In the genomic region with DNA sequence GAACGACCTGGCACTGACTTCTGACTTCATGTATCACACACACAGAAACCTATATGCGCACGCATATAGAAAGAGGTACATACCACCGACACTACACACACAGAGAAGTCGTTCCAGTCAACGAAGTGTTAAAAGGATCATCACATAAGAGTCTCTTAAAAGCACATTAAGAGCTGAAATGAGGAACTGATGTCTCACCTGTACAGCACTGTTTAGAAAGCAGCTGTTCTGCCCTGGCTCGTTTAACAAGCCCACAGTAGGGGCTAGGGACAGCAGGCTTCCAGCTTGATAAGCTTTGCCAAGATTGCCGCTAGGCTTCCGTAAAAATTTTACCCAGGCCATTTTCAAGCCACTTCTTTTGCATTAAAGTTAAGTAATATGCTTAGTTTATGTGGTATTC, we compare ENCODE assay signal across 47 mouse cellular contexts. TPM values are rescaled to one million over a fixed set of nuclear protein-coding genes. Genes with fewer than 3 reads are reported as not detected.
"Had no signal": no experiment of that assay in that cellular context is flagged by ENCODE, and none has a peak within 500 bp of the region (broad histone marks: within the 10 kb centered on the region; RNA-seq: fewer than 3 reads in every experiment).

No protein-coding gene starts in this region.

- H3K9me3 ChIP-seq: limb, embryonic 10.5 days; limb, embryonic 12.5 days; limb, embryonic 13.5 days; limb, embryonic 15.5 days; liver, embryonic 12.5 days; liver, embryonic 13.5 days; liver, embryonic 15.5 days; lung, embryonic 15.5 days; megakaryocyte, embryonic 14.5 days; midbrain, embryonic 10.5 days; midbrain, embryonic 12.5 days; midbrain, embryonic 15.5 days; neural tube, embryonic 12.5 days had no signal

- H3K4me1 ChIP-seq: limb, embryonic 15.5 days; liver, embryonic 12.5 days; liver, embryonic 13.5 days; liver, embryonic 15.5 days; lung, embryonic 15.5 days; megakaryocyte, embryonic 14.5 days; midbrain, embryonic 10.5 days; midbrain, embryonic 12.5 days; midbrain, embryonic 15.5 days; neural tube, embryonic 12.5 days had no signal

- H3K27me3 ChIP-seq: limb, embryonic 12.5 days; limb, embryonic 13.5 days; limb, embryonic 15.5 days; liver, embryonic 12.5 days; liver, embryonic 13.5 days; liver, embryonic 15.5 days; lung, embryonic 15.5 days; megakaryocyte, embryonic 14.5 days; midbrain, embryonic 12.5 days; midbrain, embryonic 15.5 days; neural tube, embryonic 12.5 days had no signal

- H3K36me3 ChIP-seq: lung, embryonic 15.5 days; midbrain, embryonic 15.5 days; neural tube, embryonic 12.5 days had no signal

- H3K9ac ChIP-seq: limb, embryonic 12.5 days; limb, embryonic 13.5 days; limb, embryonic 15.5 days; liver, embryonic 12.5 days; liver, embryonic 13.5 days; liver, embryonic 14.5 days; liver, embryonic 15.5 days; liver, postnatal 0 days; lung, embryonic 14.5 days; lung, embryonic 15.5 days; midbrain, embryonic 12.5 days; midbrain, embryonic 15.5 days; neural tube, embryonic 12.5 days had no signal

- H3K27ac ChIP-seq: left cerebral cortex, adult 2 months; limb, embryonic 10.5 days; limb, embryonic 12.5 days; limb, embryonic 13.5 days; limb, embryonic 15.5 days; liver, embryonic 12.5 days; liver, embryonic 13.5 days; liver, embryonic 14.5 days; liver, embryonic 15.5 days; lung, embryonic 15.5 days; macrophage; midbrain, embryonic 10.5 days; midbrain, embryonic 12.5 days; midbrain, embryonic 15.5 days; neural tube, embryonic 12.5 days had no signal

- H3K4me3 ChIP-seq: left cerebral cortex, adult 2 months; limb, embryonic 10.5 days; limb, embryonic 12.5 days; limb, embryonic 13.5 days; limb, embryonic 15.5 days; liver, embryonic 12.5 days; liver, embryonic 13.5 days; liver, embryonic 15.5 days; lung, embryonic 15.5 days; megakaryocyte, embryonic 14.5 days; midbrain, embryonic 10.5 days; midbrain, embryonic 12.5 days; midbrain, embryonic 15.5 days; myocyte; neural tube, embryonic 12.5 days had no signal

- ATAC-seq: liver, embryonic 12.5 days; liver, postnatal 0 days; lung, postnatal 0 days; midbrain, embryonic 15.5 days; midbrain, embryonic 16.5 days had no signal

- H3K4me2 ChIP-seq: limb, embryonic 12.5 days; limb, embryonic 13.5 days; limb, embryonic 15.5 days; liver, embryonic 11.5 days; liver, embryonic 12.5 days; liver, embryonic 13.5 days; liver, embryonic 15.5 days; lung, embryonic 14.5 days; lung, embryonic 15.5 days; midbrain, embryonic 12.5 days; midbrain, embryonic 15.5 days; neural tube, embryonic 12.5 days had no signal

- DNase-seq: left cerebral cortex, postnatal 4 days; liver; liver, embryonic 13.5 days; liver, postnatal 0 days; lung, adult 18-20 months; lung, adult 2 months; lung, embryonic 14.5 days; lung, postnatal 10 days; lung, postnatal 14 days; lung, postnatal 36 days; lung, postnatal 4 days; midbrain, embryonic 14.5 days had no signal

RNA-seq across cellular contexts. Expression of gene Gm10959, which starts 49.2 kb away (rescaled TPM):
- total RNA-seq: left cerebral cortex, adult 2 months; left cerebral cortex, adult 8-10 months; left cerebral cortex, postnatal 10 days; left cerebral cortex, postnatal 14 days; left cerebral cortex, postnatal 25 days; left cerebral cortex, postnatal 36 days; left cerebral cortex, postnatal 4 days; liver, adult 2 months; megakaryocyte progenitor cell, adult 5-6 weeks; megakaryocyte, adult 5-6 weeks; megakaryocyte-erythroid progenitor cell, adult 5-6 weeks; midbrain, postnatal 0 days; monocyte, adult 5-6 weeks had no signal
- polyA plus RNA-seq: limb, embryonic 10.5 days; limb, embryonic 11.5 days; limb, embryonic 12.5 days; limb, embryonic 13.5 days; limb, embryonic 14.5 days; limb, embryonic 15.5 days; liver, adult 2 months; liver, embryonic 11.5 days; liver, embryonic 12.5 days; liver, embryonic 13.5 days; liver, embryonic 14.5 days; liver, embryonic 15.5 days; liver, embryonic 16.5 days; liver, postnatal 0 days; lung, adult 2 months; lung, embryonic 14.5 days; lung, embryonic 15.5 days; lung, embryonic 16.5 days; lung, postnatal 0 days; macrophage; midbrain, embryonic 10.5 days; midbrain, embryonic 12.5 days; midbrain, embryonic 14.5 days; midbrain, embryonic 15.5 days; midbrain, embryonic 16.5 days; midbrain, postnatal 0 days; myocyte; neural tube, embryonic 11.5 days; neural tube, embryonic 12.5 days had no signal
